27 mouse cellular contexts compared by ENCODE assay signal in the genomic region with DNA sequence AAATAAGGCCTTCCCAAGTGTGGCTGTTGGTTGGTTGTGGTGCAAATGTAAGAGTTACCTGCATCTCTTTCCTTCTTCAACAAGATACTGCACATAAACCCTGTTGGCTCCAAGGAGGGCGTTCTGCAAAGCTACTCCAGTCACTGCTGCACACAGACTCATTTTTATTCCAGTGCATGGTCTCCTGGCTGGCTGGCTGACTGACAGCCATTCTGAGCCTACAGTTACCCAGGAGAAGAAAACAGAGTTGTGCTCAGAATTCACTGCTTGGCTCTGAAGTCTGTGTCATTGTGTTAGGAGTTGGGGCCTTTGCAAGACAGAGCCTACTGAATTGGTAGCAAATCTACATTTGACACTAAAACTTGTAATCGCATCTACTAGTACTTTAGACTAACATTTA.
A peak's percentile ranks its signal among the peaks of the same experiment; 100 is the strongest.
DNase-seq lines count a peak whose midpoint lies in the region; ATAC-seq and TF ChIP-seq lines count a peak whose summit lies in the region.
"Had no signal": no experiment of that assay in that cellular context is flagged by ENCODE, and none has a peak within 500 bp of the region (broad histone marks: within the 10 kb centered on the region; RNA-seq: fewer than 3 reads in every experiment).

No protein-coding gene starts in this region.

- WGBS in forebrain, embryonic 16.5 days = 68% methylated on average over 2 of the region's 2 CpGs
- WGBS in forebrain, embryonic 15.5 days = 68% methylated on average over 2 of the region's 2 CpGs
- WGBS in hindbrain, postnatal 0 days = 61% methylated on average over 2 of the region's 2 CpGs
- WGBS in hindbrain, embryonic 13.5 days = 73% methylated on average over 2 of the region's 2 CpGs
- 80% methylated on average over 2 of the region's 2 CpGs for WGBS in lung, adult 2 months

- H3K9ac ChIP-seq in forebrain, embryonic 16.5 days (replicated peaks; ENCODE audit: low read depth, low read length) = no peak overlapping the region
- H3K9ac ChIP-seq in forebrain, embryonic 15.5 days (replicated peaks) = no peak overlapping the region
- H3K9ac ChIP-seq in hindbrain, postnatal 0 days (replicated peaks; ENCODE audit: low read length) = no peak overlapping the region
- H3K9ac ChIP-seq in hindbrain, embryonic 13.5 days = no peak overlapping the region
- H3K9ac ChIP-seq: forebrain, embryonic 13.5 days; kidney, embryonic 15.5 days; liver, embryonic 14.5 days; lung, embryonic 14.5 days; neural tube, embryonic 15.5 days had no signal

- no peaks in the 10 kb centered on the region for H3K9me3 ChIP-seq in forebrain, embryonic 16.5 days (ENCODE audit: control insufficient read depth, low read length)
- H3K9me3 ChIP-seq in forebrain, embryonic 15.5 days = no peaks in the 10 kb centered on the region
- H3K9me3 ChIP-seq in hindbrain, postnatal 0 days (ENCODE audit: low read length) = no peaks in the 10 kb centered on the region
- no peaks in the 10 kb centered on the region for H3K9me3 ChIP-seq in hindbrain, embryonic 13.5 days
- H3K9me3 ChIP-seq: forebrain, embryonic 13.5 days; kidney, embryonic 15.5 days; neural tube, embryonic 15.5 days had no signal

- no peak for TF ChIP-seq POLR2A in lung, adult 2 months (IDR thresholded peaks at IDR 0.05; ENCODE audit: borderline replicate concordance, extremely low read depth, low read depth, low read length)

- H3K4me2 ChIP-seq in forebrain, embryonic 16.5 days (ENCODE audit: low read length) = no peak overlapping the region
- H3K4me2 ChIP-seq in forebrain, embryonic 15.5 days (replicated peaks) = no peak overlapping the region
- no peak overlapping the region for H3K4me2 ChIP-seq in hindbrain, postnatal 0 days (ENCODE audit: low read depth, low read length)
- H3K4me2 ChIP-seq in hindbrain, embryonic 13.5 days = no peak overlapping the region
- H3K4me2 ChIP-seq: forebrain, embryonic 13.5 days; kidney, embryonic 15.5 days; lung, embryonic 14.5 days; neural tube, embryonic 15.5 days had no signal

- H3K4me3 ChIP-seq in forebrain, embryonic 16.5 days (replicated peaks; ENCODE audit: low read length) = no peak overlapping the region
- H3K4me3 ChIP-seq in forebrain, embryonic 15.5 days = no peak overlapping the region
- H3K4me3 ChIP-seq in hindbrain, postnatal 0 days (ENCODE audit: low read length) = no peak overlapping the region
- H3K4me3 ChIP-seq in hindbrain, embryonic 13.5 days = no peak overlapping the region
- H3K4me3 ChIP-seq in left cerebral cortex, adult 2 months = no peak overlapping the region
- no peak overlapping the region for H3K4me3 ChIP-seq in lung, adult 2 months (replicated peaks; ENCODE audit: extremely low read depth, low read depth, low read length)
- H3K4me3 ChIP-seq: erythroblast, embryonic 14.5 days; forebrain, embryonic 13.5 days; kidney, embryonic 15.5 days; neural tube, embryonic 15.5 days had no signal

- peaks cover 7% of the 10 kb centered on the region for H3K4me1 ChIP-seq in forebrain, embryonic 16.5 days (replicated peaks; ENCODE audit: control insufficient read depth, insufficient read depth, low read length)
- H3K4me1 ChIP-seq in forebrain, embryonic 15.5 days = peaks cover 7% of the 10 kb centered on the region
- H3K4me1 ChIP-seq in hindbrain, postnatal 0 days (ENCODE audit: insufficient read depth, low read length) = peaks cover 6% of the 10 kb centered on the region; the same call in 1 of the 2 replicates
- peaks cover 7% of the 10 kb centered on the region for H3K4me1 ChIP-seq in hindbrain, embryonic 13.5 days (replicated peaks)
- no peaks in the 10 kb centered on the region for H3K4me1 ChIP-seq in lung, adult 2 months (ENCODE audit: control insufficient read depth, insufficient read depth, low read length)
- H3K4me1 ChIP-seq: kidney, embryonic 15.5 days had no signal

- TF ChIP-seq CTCF in hindbrain, postnatal 0 days (IDR thresholded peaks at IDR 0.05; ENCODE audit: low read depth) = no peak
- TF ChIP-seq CTCF in left cerebral cortex, adult 2 months (IDR thresholded peaks at IDR 0.05) = no peak
- TF ChIP-seq CTCF in lung, adult 2 months (IDR thresholded peaks at IDR 0.05; ENCODE audit: insufficient read depth, low read length) = no peak

- ATAC-seq in forebrain, embryonic 16.5 days = peak; percentile 51; the same call in 1 of the 2 replicates
- ATAC-seq in forebrain, embryonic 15.5 days (replicated peaks) = no peak
- peak; percentile 72; the same call in 1 of the 2 replicates for ATAC-seq in hindbrain, postnatal 0 days
- no peak for ATAC-seq in hindbrain, embryonic 13.5 days (ENCODE audit: low FRiP score)
- ATAC-seq: forebrain, embryonic 13.5 days; Patski had no signal

- intact Hi-C loops in left cerebral cortex, adult 2 months (cut with DNase I) = loop anchor here (10.0 kb wide), 1 partner anchor 76 kb away; no protein-coding TSS in a partner anchor
- intact Hi-C loops in left cerebral cortex, postnatal 36 days (cut with DNase I) = no loop called here

- no peak overlapping the region for H3K27ac ChIP-seq in forebrain, embryonic 16.5 days (ENCODE audit: low read length)
- H3K27ac ChIP-seq in forebrain, embryonic 15.5 days (replicated peaks) = no peak overlapping the region
- H3K27ac ChIP-seq in hindbrain, postnatal 0 days = no peak overlapping the region
- no peak overlapping the region for H3K27ac ChIP-seq in hindbrain, embryonic 13.5 days
- H3K27ac ChIP-seq in left cerebral cortex, adult 2 months = 0 out of 2 replicates have a peak overlapping the region, but pooled peaks have one; percentile 7
- H3K27ac ChIP-seq: forebrain, embryonic 13.5 days; kidney, embryonic 15.5 days; liver, embryonic 14.5 days; neural tube, embryonic 15.5 days had no signal

- H3K27me3 ChIP-seq in forebrain, embryonic 16.5 days (replicated peaks; ENCODE audit: control insufficient read depth, insufficient read depth, low read length) = no peaks in the 10 kb centered on the region
- H3K27me3 ChIP-seq in forebrain, embryonic 15.5 days = no peaks in the 10 kb centered on the region
- H3K27me3 ChIP-seq in hindbrain, postnatal 0 days (ENCODE audit: insufficient read depth, low read length) = no peaks in the 10 kb centered on the region
- H3K27me3 ChIP-seq in hindbrain, embryonic 13.5 days = no peaks in the 10 kb centered on the region
- H3K27me3 ChIP-seq: forebrain, embryonic 13.5 days; kidney, embryonic 15.5 days; neural tube, embryonic 15.5 days; Patski had no signal

- H3K36me3 ChIP-seq in forebrain, embryonic 16.5 days (ENCODE audit: control insufficient read depth, insufficient read depth) = no peaks in the 10 kb centered on the region
- H3K36me3 ChIP-seq in forebrain, embryonic 15.5 days = no peaks in the 10 kb centered on the region
- H3K36me3 ChIP-seq in hindbrain, postnatal 0 days (ENCODE audit: insufficient read depth, low read length) = no peaks in the 10 kb centered on the region
- H3K36me3 ChIP-seq in hindbrain, embryonic 13.5 days = no peaks in the 10 kb centered on the region
- H3K36me3 ChIP-seq: kidney, embryonic 15.5 days; neural tube, embryonic 15.5 days had no signal

- peak; percentile 52 for DNase-seq in hindbrain, postnatal 0 days (ENCODE audit: low spot score)
- no peak for DNase-seq in left cerebral cortex, adult 2 months (ENCODE audit: extremely low spot score in 1 of 2, low spot score in 2 of 2)
- DNase-seq in left cerebral cortex, postnatal 36 days (ENCODE audit: low spot score in 2 of 2) = no peak
- peak; percentile 15 for DNase-seq in brain, adult 2 months (ENCODE audit: low read depth, low spot score)
- DNase-seq in lung, adult 2 months = no peak
- DNase-seq: adrenal gland, postnatal 10 days; cerebellum, adult 11-12 months; cerebellum, postnatal 14 days; heart, postnatal 14 days; kidney, adult 18-20 months; kidney, postnatal 25 days; liver; lung, embryonic 14.5 days; lung, postnatal 14 days; retina, postnatal 1 day; right cerebral cortex, postnatal 25 days; spleen, adult 18-20 months; thymus, postnatal 25 days had no signal

Comparison
In these comparisons a context has a peak if more than half of its experiments do, and no peak if none do; other contexts are left out.
1. ATAC-seq: peak in forebrain, embryonic 16.5 days (single experiment) and hindbrain, postnatal 0 days (single experiment); none in forebrain, embryonic 15.5 days (single experiment) and hindbrain, embryonic 13.5 days (single experiment).
2. DNase-seq: peak in hindbrain, postnatal 0 days (single experiment) and brain, adult 2 months (single experiment); none in left cerebral cortex, adult 2 months (0 of 2), left cerebral cortex, postnatal 36 days (0 of 2) and lung, adult 2 months (single experiment).